Mouse (Mus musculus): ENCODE measurements around the gene Agbl1. TPM values are rescaled to one million over a fixed set of nuclear protein-coding genes. Genes with fewer than 3 reads are reported as not detected.

Agbl1 gene
- polyA plus RNA-seq, 1 experiment: not detected

DNA sequence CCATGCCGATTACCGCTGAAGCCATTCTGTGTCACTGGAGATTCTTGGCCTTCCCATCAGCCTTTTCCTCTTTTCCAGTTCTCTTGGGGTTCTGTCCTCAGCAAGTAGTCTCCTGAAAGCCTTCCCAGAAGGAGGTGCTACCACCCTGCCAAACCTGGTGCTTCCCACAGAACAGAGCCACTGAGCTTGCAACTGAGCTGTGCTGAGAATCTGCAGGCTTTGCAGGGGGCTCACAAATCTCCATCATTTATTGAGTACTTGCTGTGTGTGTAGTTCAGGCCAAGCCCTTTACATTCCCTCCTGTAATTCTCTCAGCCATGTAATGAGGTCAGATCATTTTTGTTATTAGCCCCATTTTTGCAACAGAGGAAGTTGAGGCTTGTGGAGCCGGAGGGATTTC, 322.2 kb downstream of the Agbl1 start:
- Histone ChIP-seq H3K4me3 (ENCODE audit: insufficient read depth, poor library complexity, severe bottlenecking) (no peak overlapping the region), H3K36me3 (ENCODE audit: control insufficient read depth, insufficient read depth) (no peaks in the 10 kb centered on the region)
- TF ChIP-seq MYOD1 (IDR thresholded peaks at IDR 0.05; ENCODE audit: control insufficient read depth, insufficient read length, low read depth) (no peak), MAX (IDR thresholded peaks at IDR 0.05) (no peak), CTCF (IDR thresholded peaks at IDR 0.05; ENCODE audit: control insufficient read depth, insufficient read depth, insufficient read length) (no peak), FOSL1 (IDR thresholded peaks at IDR 0.05; ENCODE audit: insufficient read depth, low read length, poor library complexity, severe bottlenecking) (no peak), USF1 (IDR thresholded peaks at IDR 0.05; ENCODE audit: low read depth) (no peak), MYOG (IDR thresholded peaks at IDR 0.05; ENCODE audit: control insufficient read depth, extremely low read depth, insufficient read length) (no peak), CEBPB (IDR thresholded peaks at IDR 0.05; ENCODE audit: low read depth) (no peak)

DNA sequence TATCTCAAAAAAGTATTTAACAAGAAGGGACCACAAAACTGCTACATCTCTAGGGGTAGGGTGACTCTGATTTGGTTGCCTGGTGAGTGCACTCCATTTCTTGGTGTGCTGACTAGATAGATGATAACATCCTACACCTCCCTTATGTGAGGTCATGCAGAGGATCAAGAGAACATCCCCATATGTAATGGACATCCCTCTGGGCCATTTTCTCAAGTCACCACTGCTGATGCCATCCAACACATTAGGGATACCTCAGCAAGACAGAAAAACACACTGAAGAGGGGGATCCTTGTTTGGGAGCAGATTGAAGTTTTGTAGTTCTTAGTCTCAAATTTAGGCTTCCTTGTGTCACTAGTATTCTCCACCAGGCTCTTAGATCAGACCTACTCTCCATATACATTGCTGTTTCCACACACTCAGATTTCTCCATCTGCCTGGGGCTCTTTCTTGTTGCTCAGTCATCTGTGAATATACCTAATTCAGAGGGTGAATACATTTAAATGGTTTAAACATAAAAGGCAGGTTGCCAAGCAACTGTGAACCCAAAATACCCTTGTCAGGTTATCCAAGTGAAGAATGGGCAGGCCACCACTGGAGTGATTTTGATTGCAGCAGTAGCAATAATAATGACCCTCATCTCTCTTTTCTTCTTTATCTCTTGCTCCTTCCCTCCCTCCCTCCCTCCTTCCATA, 331.0 kb downstream of the Agbl1 start:
- Histone ChIP-seq H3K36me3 (ENCODE audit: control insufficient read depth, insufficient read depth) (no peaks in the 10 kb centered on the region), H3K79me2 (ENCODE audit: control insufficient read depth, insufficient read depth) (no peaks in the 10 kb centered on the region)

More for the DNA sequence above, 322.2 kb downstream of the Agbl1 start:
- H3K79me3 ChIP-seq (ENCODE audit: low read depth): no peaks in the 10 kb centered on the region
- H3K27me3 ChIP-seq (ENCODE audit: control insufficient read depth, insufficient read depth, insufficient read length): no peaks in the 10 kb centered on the region
- no peak overlapping the region for H3ac ChIP-seq (ENCODE audit: control insufficient read depth, insufficient read length, low read depth)
- no peaks in the 10 kb centered on the region for H3K79me2 ChIP-seq (ENCODE audit: control insufficient read depth, insufficient read depth)

DNA sequence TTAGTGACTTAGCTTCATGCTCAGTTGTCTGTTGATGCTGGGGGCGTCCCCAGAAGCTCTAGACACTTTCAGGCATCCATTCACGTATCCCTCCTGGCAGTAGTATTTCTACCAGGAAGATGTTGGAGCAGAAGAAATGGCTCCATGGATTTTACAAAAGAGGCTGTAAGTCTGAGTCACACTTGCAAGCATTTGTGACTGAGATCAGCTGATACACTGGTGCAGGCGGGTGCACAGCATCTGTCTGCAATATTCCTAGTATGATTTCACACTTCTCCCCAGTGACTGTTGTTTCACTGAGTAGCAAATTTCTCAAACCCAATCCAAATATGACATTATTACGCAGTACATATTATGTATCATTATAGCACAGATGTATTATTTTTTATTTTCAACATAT, 332.8 kb downstream of the Agbl1 start:
- H3K4me3 ChIP-seq (ENCODE audit: insufficient read depth, poor library complexity, severe bottlenecking): no peak overlapping the region
- H3K79me2 ChIP-seq (ENCODE audit: control insufficient read depth, insufficient read depth): no peaks in the 10 kb centered on the region
- H3K36me3 ChIP-seq (ENCODE audit: control insufficient read depth, insufficient read depth): no peaks in the 10 kb centered on the region
- H3K79me3 ChIP-seq (ENCODE audit: low read depth): no peaks in the 10 kb centered on the region
- no peak overlapping the region for H3ac ChIP-seq (ENCODE audit: control insufficient read depth, insufficient read length, low read depth)
- TF ChIP-seq CTCF (IDR thresholded peaks at IDR 0.05; ENCODE audit: control insufficient read depth, insufficient read depth, insufficient read length) (no peak), CEBPB (IDR thresholded peaks at IDR 0.05; ENCODE audit: low read depth) (no peak)
- H3K27me3 ChIP-seq (ENCODE audit: control insufficient read depth, insufficient read depth, insufficient read length): no peaks in the 10 kb centered on the region

More for the DNA sequence above, 331.0 kb downstream of the Agbl1 start:
- H3K4me3 ChIP-seq (ENCODE audit: insufficient read depth, poor library complexity, severe bottlenecking): no peak overlapping the region
- TF ChIP-seq CEBPB (IDR thresholded peaks at IDR 0.05; ENCODE audit: low read depth) (no peak), MYOD1 (IDR thresholded peaks at IDR 0.05; ENCODE audit: control insufficient read depth, insufficient read length, low read depth) (no peak), FOSL1 (IDR thresholded peaks at IDR 0.05; ENCODE audit: insufficient read depth, low read length, poor library complexity, severe bottlenecking) (no peak), MYOG (IDR thresholded peaks at IDR 0.05; ENCODE audit: control insufficient read depth, extremely low read depth, insufficient read length) (no peak), MAX (IDR thresholded peaks at IDR 0.05) (no peak), CTCF (IDR thresholded peaks at IDR 0.05; ENCODE audit: control insufficient read depth, insufficient read depth, insufficient read length) (no peak), USF1 (IDR thresholded peaks at IDR 0.05; ENCODE audit: low read depth) (no peak)
- H3K27me3 ChIP-seq (ENCODE audit: control insufficient read depth, insufficient read depth, insufficient read length): no peaks in the 10 kb centered on the region
- no peaks in the 10 kb centered on the region for H3K79me3 ChIP-seq (ENCODE audit: low read depth)
- no peak overlapping the region for H3ac ChIP-seq (ENCODE audit: control insufficient read depth, insufficient read length, low read depth)

DNA sequence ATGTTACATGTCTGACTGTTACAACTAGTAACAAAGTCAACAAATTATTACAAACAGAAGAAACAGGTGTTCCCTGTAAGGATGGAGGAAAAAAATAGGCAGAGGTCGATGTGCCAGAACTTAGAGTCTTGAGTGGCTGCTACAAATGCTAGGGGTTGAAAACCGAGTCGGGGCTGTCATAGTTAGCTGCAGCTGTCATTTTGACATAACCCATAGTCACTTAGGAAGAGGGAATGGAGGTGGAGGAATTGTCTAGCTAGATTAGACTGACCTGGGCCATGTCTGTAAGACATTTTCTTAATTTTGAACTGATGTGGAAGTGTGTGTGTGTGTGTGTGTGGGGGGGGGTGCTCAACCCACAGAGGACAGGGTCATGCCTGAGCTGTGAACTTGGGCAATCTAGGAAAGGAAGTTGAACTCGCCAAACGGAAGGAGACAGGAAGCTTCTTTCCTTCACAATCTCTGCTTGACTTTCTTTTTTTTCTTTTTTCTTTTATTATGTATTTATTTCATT, 364.9 kb downstream of the Agbl1 start:
- Histone ChIP-seq H3K79me3 (ENCODE audit: low read depth) (no peaks in the 10 kb centered on the region), H3K79me2 (ENCODE audit: control insufficient read depth, insufficient read depth) (no peaks in the 10 kb centered on the region), H3K36me3 (ENCODE audit: control insufficient read depth, insufficient read depth) (no peaks in the 10 kb centered on the region), H3K4me3 (ENCODE audit: insufficient read depth, poor library complexity, severe bottlenecking) (no peak overlapping the region), H3K27me3 (ENCODE audit: control insufficient read depth, insufficient read depth, insufficient read length) (no peaks in the 10 kb centered on the region), H3ac (ENCODE audit: control insufficient read depth, insufficient read length, low read depth) (no peak overlapping the region)
- TF ChIP-seq MAX (IDR thresholded peaks at IDR 0.05) (no peak), MYOD1 (IDR thresholded peaks at IDR 0.05; ENCODE audit: control insufficient read depth, insufficient read length, low read depth) (no peak), CEBPB (IDR thresholded peaks at IDR 0.05; ENCODE audit: low read depth) (no peak), FOSL1 (IDR thresholded peaks at IDR 0.05; ENCODE audit: insufficient read depth, low read length, poor library complexity, severe bottlenecking) (no peak), MYOG (IDR thresholded peaks at IDR 0.05; ENCODE audit: control insufficient read depth, extremely low read depth, insufficient read length) (no peak), CTCF (IDR thresholded peaks at IDR 0.05; ENCODE audit: control insufficient read depth, insufficient read depth, insufficient read length) (no peak)

DNA sequence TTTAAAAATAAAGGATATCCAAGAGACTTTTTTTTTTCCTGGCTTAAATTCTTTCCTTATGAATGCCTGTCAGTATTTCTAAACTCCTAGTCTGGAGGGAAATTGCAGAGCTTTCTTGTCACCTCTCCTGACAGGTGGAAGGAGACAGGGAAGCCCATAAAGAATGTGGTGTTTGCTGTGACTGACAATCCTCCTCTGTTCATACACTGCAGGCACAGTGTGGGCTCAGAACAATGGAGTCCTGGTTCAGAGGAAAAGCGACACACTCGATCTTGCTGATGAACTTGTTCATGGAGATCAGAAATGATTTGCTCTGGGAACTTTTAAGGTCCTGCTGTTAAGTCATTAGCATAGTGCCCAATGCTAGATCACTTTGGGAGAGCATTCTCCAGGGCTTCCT, 368.1 kb downstream of the Agbl1 start:
- Histone ChIP-seq H3K27me3 (ENCODE audit: control insufficient read depth, insufficient read depth, insufficient read length) (no peaks in the 10 kb centered on the region), H3K4me3 (ENCODE audit: insufficient read depth, poor library complexity, severe bottlenecking) (no peak overlapping the region), H3ac (ENCODE audit: control insufficient read depth, insufficient read length, low read depth) (no peak overlapping the region), H3K36me3 (ENCODE audit: control insufficient read depth, insufficient read depth) (no peaks in the 10 kb centered on the region), H3K79me2 (ENCODE audit: control insufficient read depth, insufficient read depth) (no peaks in the 10 kb centered on the region), H3K79me3 (ENCODE audit: low read depth) (no peaks in the 10 kb centered on the region)
- no peak for TF ChIP-seq CEBPB (IDR thresholded peaks at IDR 0.05; ENCODE audit: low read depth)
- TF ChIP-seq FOSL1 (IDR thresholded peaks at IDR 0.05; ENCODE audit: insufficient read depth, low read length, poor library complexity, severe bottlenecking): no peak
- no peak for TF ChIP-seq MYOD1 (IDR thresholded peaks at IDR 0.05; ENCODE audit: control insufficient read depth, insufficient read length, low read depth)
- TF ChIP-seq USF1 (IDR thresholded peaks at IDR 0.05; ENCODE audit: low read depth): no peak
- no peak for TF ChIP-seq MAX (IDR thresholded peaks at IDR 0.05)
- TF ChIP-seq MYOG (IDR thresholded peaks at IDR 0.05; ENCODE audit: control insufficient read depth, extremely low read depth, insufficient read length): no peak
- TF ChIP-seq CTCF (IDR thresholded peaks at IDR 0.05; ENCODE audit: control insufficient read depth, insufficient read depth, insufficient read length): no peak

Measured in C2C12 (cell line).